Mouse (Mus musculus): ENCODE measurements around the gene Tmem242.

- TF ChIP-seq CTCF (IDR thresholded peaks at IDR 0.05; ENCODE audit: control insufficient read depth, insufficient read depth, insufficient read length) (no peak), USF1 (IDR thresholded peaks at IDR 0.05; ENCODE audit: low read depth) (no peak), MAX (IDR thresholded peaks at IDR 0.05) (no peak)
Measured at GRCm38 (mm10) chr17:5429772-5430133, 10.3 kb downstream of the Tmem242 start.

All from C2C12 (cell line).